Mouse (Mus musculus): ENCODE measurements around the gene Pet117. TPM values are rescaled to one million over a fixed set of nuclear protein-coding genes. Genes with fewer than 3 reads are reported as not detected.

Pet117 gene
- polyA plus RNA-seq, 1 experiment: not detected

DNA sequence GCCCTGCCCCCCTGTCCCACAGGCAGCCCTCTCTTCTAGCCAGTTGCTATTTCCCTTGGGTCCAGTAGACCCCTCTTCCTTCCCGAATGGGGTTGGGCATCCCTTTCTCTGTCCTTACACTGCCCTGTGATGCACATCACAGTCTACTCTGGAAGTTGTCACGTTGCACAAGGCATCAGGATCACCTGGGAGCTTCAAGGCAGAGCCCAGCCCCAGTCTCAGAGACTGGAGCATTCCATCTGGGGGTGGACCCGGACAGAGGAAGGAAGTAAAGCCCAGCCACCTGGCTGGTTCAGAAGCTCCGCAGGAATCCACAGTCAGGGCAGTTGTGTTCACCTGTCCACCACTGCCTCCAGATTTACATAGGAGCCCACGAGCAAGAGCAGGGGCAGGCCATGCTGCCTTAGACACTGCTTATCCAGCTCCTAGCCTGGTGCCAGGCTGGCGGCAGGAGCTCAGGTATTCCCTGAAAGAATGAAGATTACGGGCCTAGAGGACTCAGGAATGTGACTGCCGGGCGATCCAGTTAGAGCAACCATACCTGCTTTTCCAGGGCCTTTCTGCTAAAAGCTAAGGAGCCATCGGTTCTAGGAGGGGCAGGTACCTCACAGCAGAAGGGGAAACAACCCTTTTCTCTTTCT is 6.4 kb downstream of the Pet117 start:
- no peak overlapping the region for H3K27ac ChIP-seq (ENCODE audit: insufficient read depth, low read length)
- H3K36me3 ChIP-seq (ENCODE audit: control insufficient read depth, insufficient read depth, low read length): peaks cover 23% of the 10 kb centered on the region
- H3K4me1 ChIP-seq (ENCODE audit: control insufficient read depth, insufficient read depth, insufficient read length): no peaks in the 10 kb centered on the region
- TF ChIP-seq CTCF (IDR thresholded peaks at IDR 0.05; ENCODE audit: extremely low read depth, insufficient read depth, insufficient read length, insufficient replicate concordance) (no peak), POLR2A (IDR thresholded peaks at IDR 0.05; ENCODE audit: low read depth, low read length) (no peak)
- DNase-seq (ENCODE audit: low read depth in 1 of 2, low spot score in 2 of 2): no peak
- H3K4me3 ChIP-seq (ENCODE audit: extremely low read depth, insufficient read depth, insufficient read length): no peak overlapping the region
- WGBS: 95% methylated on average over 10 of the region's 10 CpGs
- H3K27me3 ChIP-seq (ENCODE audit: control insufficient read depth, insufficient read depth, low read length): no peaks in the 10 kb centered on the region

DNA sequence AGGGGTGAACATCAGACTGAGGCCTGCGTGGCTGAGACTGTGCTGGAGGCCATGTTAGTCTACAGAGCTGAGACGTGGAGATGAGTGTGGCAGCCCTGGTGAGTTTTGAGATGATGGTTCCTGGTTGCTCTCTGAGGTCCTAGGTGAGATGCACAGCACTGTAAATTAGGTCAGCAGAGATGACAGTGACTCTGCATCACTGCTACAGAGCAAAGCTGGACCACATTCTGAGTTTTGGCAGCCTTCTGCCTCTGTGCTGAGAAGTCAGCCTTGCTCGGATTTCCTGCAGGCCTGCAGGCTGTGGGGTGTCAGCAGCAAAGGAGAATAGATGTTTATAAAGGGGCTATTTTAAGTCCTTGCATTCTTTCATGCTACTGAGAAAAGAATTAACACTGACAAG is 12.5 kb downstream of the Pet117 start:
- TF ChIP-seq POLR2A (IDR thresholded peaks at IDR 0.05; ENCODE audit: low read depth, low read length) (no peak), CTCF (IDR thresholded peaks at IDR 0.05; ENCODE audit: extremely low read depth, insufficient read depth, insufficient read length, insufficient replicate concordance) (no peak)
- 91% methylated on average over 3 of the region's 3 CpGs for WGBS
- H3K36me3 ChIP-seq (ENCODE audit: control insufficient read depth, insufficient read depth, low read length): peaks cover 28% of the 10 kb centered on the region
- H3K27me3 ChIP-seq (ENCODE audit: control insufficient read depth, insufficient read depth, low read length): no peaks in the 10 kb centered on the region
- no peak for DNase-seq (ENCODE audit: low read depth in 1 of 2, low spot score in 2 of 2)
- H3K4me1 ChIP-seq (ENCODE audit: control insufficient read depth, insufficient read depth, insufficient read length): no peaks in the 10 kb centered on the region
- no peak overlapping the region for H3K27ac ChIP-seq (ENCODE audit: insufficient read depth, low read length)
- no peak overlapping the region for H3K4me3 ChIP-seq (ENCODE audit: extremely low read depth, insufficient read depth, insufficient read length)

DNA sequence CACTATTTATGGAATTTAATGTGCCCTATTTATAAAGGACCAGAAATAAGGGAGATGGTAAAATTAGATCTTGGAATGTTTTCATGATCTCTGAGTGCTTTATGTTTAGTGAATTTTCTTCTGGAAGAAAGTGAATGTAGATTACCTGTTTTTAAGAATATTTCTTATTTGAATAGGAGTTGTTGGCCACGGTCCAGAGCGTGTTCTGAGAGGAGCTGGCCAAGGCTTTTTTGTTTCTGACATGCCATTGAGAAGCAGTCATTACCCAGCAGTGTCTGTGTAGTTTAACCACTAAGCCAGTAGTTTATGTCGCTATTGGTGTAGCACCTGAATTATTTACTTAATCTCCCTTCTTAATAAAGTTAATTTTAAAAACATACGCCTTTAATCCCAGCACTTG is 12.9 kb downstream of the Pet117 start:
- DNase-seq (ENCODE audit: low read depth in 1 of 2, low spot score in 2 of 2): no peak
- H3K36me3 ChIP-seq (ENCODE audit: control insufficient read depth, insufficient read depth, low read length): peaks cover 29% of the 10 kb centered on the region
- no peak overlapping the region for H3K4me3 ChIP-seq (ENCODE audit: extremely low read depth, insufficient read depth, insufficient read length)
- no peaks in the 10 kb centered on the region for H3K27me3 ChIP-seq (ENCODE audit: control insufficient read depth, insufficient read depth, low read length)
- 94% methylated on average over 4 of the region's 4 CpGs for WGBS
- H3K27ac ChIP-seq (ENCODE audit: insufficient read depth, low read length): no peak overlapping the region
- TF ChIP-seq POLR2A (IDR thresholded peaks at IDR 0.05; ENCODE audit: low read depth, low read length) (no peak), CTCF (IDR thresholded peaks at IDR 0.05; ENCODE audit: extremely low read depth, insufficient read depth, insufficient read length, insufficient replicate concordance) (no peak)
- no peaks in the 10 kb centered on the region for H3K4me1 ChIP-seq (ENCODE audit: control insufficient read depth, insufficient read depth, insufficient read length)

DNA sequence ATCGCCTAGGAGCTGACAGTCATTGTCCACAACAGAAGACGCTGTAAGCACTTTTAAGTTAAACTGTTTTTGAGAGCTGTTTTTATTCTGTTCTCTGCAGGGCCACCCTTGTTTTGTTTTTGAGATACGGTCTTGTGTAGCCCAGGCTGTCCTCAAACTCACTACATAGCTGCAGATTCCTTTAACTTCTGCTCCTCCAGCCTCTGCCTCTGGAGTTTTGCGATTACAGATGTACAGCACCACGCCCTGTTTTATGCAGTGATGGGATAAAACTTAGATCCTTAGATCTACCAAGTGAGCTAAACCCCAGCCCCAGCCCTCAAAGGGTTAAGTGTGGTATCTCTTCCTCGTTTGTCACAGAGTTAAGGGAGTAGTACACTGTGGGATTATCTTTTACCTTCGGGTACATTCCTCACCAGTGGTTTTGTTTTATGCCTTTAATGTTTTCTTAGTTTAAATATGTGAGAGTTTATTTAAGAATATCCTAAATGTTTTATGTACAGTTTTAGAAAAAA is 13.9 kb downstream of the Pet117 start:
- WGBS: 84% methylated on average over 7 of the region's 7 CpGs
- TF ChIP-seq CTCF (IDR thresholded peaks at IDR 0.05; ENCODE audit: extremely low read depth, insufficient read depth, insufficient read length, insufficient replicate concordance): no peak
- no peak for TF ChIP-seq POLR2A (IDR thresholded peaks at IDR 0.05; ENCODE audit: low read depth, low read length)
- DNase-seq (ENCODE audit: low read depth in 1 of 2, low spot score in 2 of 2): no peak
- Histone ChIP-seq H3K4me1 (ENCODE audit: control insufficient read depth, insufficient read depth, insufficient read length) (no peaks in the 10 kb centered on the region), H3K4me3 (ENCODE audit: extremely low read depth, insufficient read depth, insufficient read length) (no peak overlapping the region), H3K36me3 (ENCODE audit: control insufficient read depth, insufficient read depth, low read length) (peaks cover 29% of the 10 kb centered on the region), H3K27me3 (ENCODE audit: control insufficient read depth, insufficient read depth, low read length) (no peaks in the 10 kb centered on the region), H3K27ac (ENCODE audit: insufficient read depth, low read length) (no peak overlapping the region)

DNA sequence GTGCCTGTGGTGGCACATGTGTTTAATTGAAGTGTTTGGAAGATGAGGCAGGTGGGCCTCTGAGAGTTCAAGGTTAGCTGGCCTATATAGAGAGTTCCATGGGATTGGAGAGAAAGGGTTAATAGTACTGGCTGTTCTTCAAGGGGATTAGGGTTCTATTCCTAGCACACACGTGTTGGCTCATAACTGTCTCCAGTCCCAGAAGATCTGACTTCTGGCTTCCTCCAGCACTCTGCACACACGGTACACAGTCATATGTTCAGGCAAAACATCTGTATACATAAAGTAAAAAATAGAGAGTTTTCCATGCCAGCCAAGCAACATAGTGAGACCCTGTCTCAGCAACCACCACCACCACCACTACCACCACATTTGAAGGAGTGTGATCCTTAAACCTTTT is 17.5 kb downstream of the Pet117 start:
- 96% methylated on average over 2 of the region's 2 CpGs for WGBS
- no peak for DNase-seq (ENCODE audit: low read depth in 1 of 2, low spot score in 2 of 2)

DNA sequence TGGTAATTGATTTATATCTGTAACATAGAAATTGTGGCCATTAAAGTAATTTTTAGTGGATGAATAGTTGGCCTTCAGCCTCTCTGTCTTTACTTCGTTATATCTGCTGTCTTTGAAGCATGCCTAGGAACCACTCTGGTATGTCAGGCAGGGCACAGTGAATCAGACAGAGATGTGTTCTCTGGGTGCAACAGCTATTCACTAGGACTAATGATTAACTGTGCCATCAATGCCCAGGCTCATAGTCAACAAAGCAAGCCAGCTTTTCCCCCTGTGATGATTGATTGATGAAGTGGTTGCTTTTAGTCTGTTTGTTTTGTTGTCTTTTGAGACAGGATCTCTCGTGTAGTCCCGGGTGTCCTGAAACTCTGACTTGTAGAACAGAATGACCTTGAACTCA is 19.6 kb downstream of the Pet117 start:
- H3K4me3 ChIP-seq (ENCODE audit: extremely low read depth, insufficient read depth, insufficient read length): no peak overlapping the region
- TF ChIP-seq CTCF (IDR thresholded peaks at IDR 0.05; ENCODE audit: extremely low read depth, insufficient read depth, insufficient read length, insufficient replicate concordance): no peak
- no peak for TF ChIP-seq POLR2A (IDR thresholded peaks at IDR 0.05; ENCODE audit: low read depth, low read length)
- 91% methylated on average over 3 of the region's 3 CpGs for WGBS
- H3K4me1 ChIP-seq (ENCODE audit: control insufficient read depth, insufficient read depth, insufficient read length): no peaks in the 10 kb centered on the region
- DNase-seq (ENCODE audit: low read depth in 1 of 2, low spot score in 2 of 2): no peak
- H3K27ac ChIP-seq (ENCODE audit: insufficient read depth, low read length): no peak overlapping the region
- H3K27me3 ChIP-seq (ENCODE audit: control insufficient read depth, insufficient read depth, low read length): no peaks in the 10 kb centered on the region
- H3K36me3 ChIP-seq (ENCODE audit: control insufficient read depth, insufficient read depth, low read length): peaks cover 22% of the 10 kb centered on the region

More for the DNA sequence above, 17.5 kb downstream of the Pet117 start:
- H3K36me3 ChIP-seq (ENCODE audit: control insufficient read depth, insufficient read depth, low read length): peaks cover 28% of the 10 kb centered on the region
- H3K27me3 ChIP-seq (ENCODE audit: control insufficient read depth, insufficient read depth, low read length): no peaks in the 10 kb centered on the region
- TF ChIP-seq POLR2A (IDR thresholded peaks at IDR 0.05; ENCODE audit: low read depth, low read length): no peak
- TF ChIP-seq CTCF (IDR thresholded peaks at IDR 0.05; ENCODE audit: extremely low read depth, insufficient read depth, insufficient read length, insufficient replicate concordance): no peak
- H3K4me1 ChIP-seq (ENCODE audit: control insufficient read depth, insufficient read depth, insufficient read length): no peaks in the 10 kb centered on the region
- no peak overlapping the region for H3K4me3 ChIP-seq (ENCODE audit: extremely low read depth, insufficient read depth, insufficient read length)
- no peak overlapping the region for H3K27ac ChIP-seq (ENCODE audit: insufficient read depth, low read length)

DNA sequence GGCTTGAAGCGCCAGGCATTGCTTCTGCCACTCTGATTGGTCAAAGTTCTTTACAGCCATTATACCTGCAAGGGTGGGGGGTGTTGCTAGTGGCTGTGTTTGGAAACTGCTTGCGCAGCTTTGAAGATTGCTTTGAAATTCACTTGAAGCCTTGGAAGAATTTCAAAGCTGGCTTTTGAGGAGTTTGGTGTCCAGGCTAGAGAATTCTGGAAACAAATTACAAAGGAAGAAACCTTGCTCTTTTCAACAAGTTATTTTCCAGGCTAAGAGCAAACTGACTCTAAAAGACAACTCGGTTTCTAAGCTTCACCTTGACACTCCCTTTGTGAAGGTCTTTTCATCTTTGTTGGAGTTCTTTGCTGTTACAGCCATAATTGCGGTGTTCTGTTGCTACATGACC is 30.7 kb downstream of the Pet117 start:
- Histone ChIP-seq H3K27ac (ENCODE audit: insufficient read depth, low read length) (no peak overlapping the region), H3K36me3 (ENCODE audit: control insufficient read depth, insufficient read depth, low read length) (peaks cover 22% of the 10 kb centered on the region), H3K27me3 (ENCODE audit: control insufficient read depth, insufficient read depth, low read length) (no peaks in the 10 kb centered on the region), H3K4me3 (ENCODE audit: extremely low read depth, insufficient read depth, insufficient read length) (no peak overlapping the region), H3K4me1 (ENCODE audit: control insufficient read depth, insufficient read depth, insufficient read length) (no peaks in the 10 kb centered on the region)
- 91% methylated on average over 4 of the region's 4 CpGs for WGBS
- TF ChIP-seq POLR2A (IDR thresholded peaks at IDR 0.05; ENCODE audit: low read depth, low read length): no peak
- no peak for TF ChIP-seq CTCF (IDR thresholded peaks at IDR 0.05; ENCODE audit: extremely low read depth, insufficient read depth, insufficient read length, insufficient replicate concordance)
- DNase-seq (ENCODE audit: low read depth in 1 of 2, low spot score in 2 of 2): no peak

Data from spleen, adult 2 months (tissue).